Mouse (Mus musculus): ENCODE data around the gene Otoa. TPM values are rescaled to one million over a fixed set of nuclear protein-coding genes. Genes with fewer than 3 reads are reported as not detected.
A peak's percentile ranks its signal among the peaks of the same experiment; 100 is the strongest.

Otoa gene
- polyA plus RNA-seq, 2 experiments = 0.01 TPM; not detected in 1

GRCm38 (mm10) chr7:121107851-121108250, 26.4 kb downstream of the Otoa start:
- H3K4me3 ChIP-seq (ENCODE audit: insufficient read depth in 1 of 2, low read depth in 2 of 2, low read length in 2 of 2) = no peak overlapping the region
- no peaks in the 10 kb centered on the region for H3K27me3 ChIP-seq (ENCODE audit: control insufficient read depth, insufficient read depth, low read length)
- H3K36me3 ChIP-seq (replicated peaks; ENCODE audit: control insufficient read depth, insufficient read depth, low read depth) = no peaks in the 10 kb centered on the region
- H3K4me2 ChIP-seq (ENCODE audit: low read depth) = no peak overlapping the region
- WGBS (ENCODE audit: insufficient replicate concordance) = 51% methylated on average over 3 of the region's 3 CpGs
- DNase-seq (ENCODE audit: low read depth in 3 of 3, low spot score in 3 of 3) = no peak
- H3K27ac ChIP-seq = no peak overlapping the region
- H3K4me1 ChIP-seq (replicated peaks; ENCODE audit: control insufficient read depth in 2 of 2, insufficient read depth in 2 of 2, low read length in 1 of 2) = peaks cover 0 to 7% of the 10 kb centered on the region in 2 experiments; a peak in 3 of 4 replicates
- ATAC-seq (ENCODE audit: insufficient read depth) = no peak
- no peak for TF ChIP-seq CTCF (IDR thresholded peaks at IDR 0.05; ENCODE audit: low read depth)
- no peak for TF ChIP-seq EP300 (IDR thresholded peaks at IDR 0.05; ENCODE audit: low read depth)
- H3K9me3 ChIP-seq (ENCODE audit: control insufficient read depth, low read length) = no peaks in the 10 kb centered on the region
- H3K9ac ChIP-seq (replicated peaks) = no peak overlapping the region

- H3K9me3 ChIP-seq (ENCODE audit: control insufficient read depth, low read length) = no peaks in the 10 kb centered on the region
- DNase-seq (ENCODE audit: low read depth in 3 of 3, low spot score in 3 of 3) (no peak), ATAC-seq (ENCODE audit: insufficient read depth) (no peak)
- H3K27ac ChIP-seq = no peak overlapping the region
- no peak overlapping the region for H3K9ac ChIP-seq (replicated peaks)
- H3K36me3 ChIP-seq (replicated peaks; ENCODE audit: control insufficient read depth, insufficient read depth, low read depth) = no peaks in the 10 kb centered on the region
- H3K27me3 ChIP-seq (ENCODE audit: control insufficient read depth, insufficient read depth, low read length) = no peaks in the 10 kb centered on the region
- peaks cover 0 to 7% of the 10 kb centered on the region in 2 experiments; a peak in 3 of 4 replicates for H3K4me1 ChIP-seq (replicated peaks; ENCODE audit: control insufficient read depth in 2 of 2, insufficient read depth in 2 of 2, low read length in 1 of 2)
- no peak overlapping the region for H3K4me2 ChIP-seq (ENCODE audit: low read depth)
- no peak overlapping the region for H3K4me3 ChIP-seq (ENCODE audit: insufficient read depth in 1 of 2, low read depth in 2 of 2, low read length in 2 of 2)
- TF ChIP-seq CTCF (IDR thresholded peaks at IDR 0.05; ENCODE audit: low read depth) (no peak), EP300 (IDR thresholded peaks at IDR 0.05; ENCODE audit: low read depth) (no peak)
- WGBS (ENCODE audit: insufficient replicate concordance) = 22% methylated on average over 3 of the region's 3 CpGs
Measured at GRCm38 (mm10) chr7:121111321-121111720, 29.9 kb downstream of the Otoa start.

- TF ChIP-seq EP300 (IDR thresholded peaks at IDR 0.05; ENCODE audit: low read depth) (peak; percentile 51), CTCF (IDR thresholded peaks at IDR 0.05; ENCODE audit: low read depth) (no peak)
Measured at GRCm38 (mm10) chr7:121111762-121112161, 30.3 kb downstream of the Otoa start.

GRCm38 (mm10) chr7:121120143-121120818, 38.8 kb downstream of the Otoa start:
- DNase-seq (ENCODE audit: low read depth in 3 of 3, low spot score in 3 of 3) (peak; percentile 38 to 47 (median 39)), ATAC-seq (ENCODE audit: insufficient read depth) (no peak; the same call in 1 of the 2 replicates)
- Histone ChIP-seq H3K36me3 (replicated peaks; ENCODE audit: control insufficient read depth, insufficient read depth, low read depth) (no peaks in the 10 kb centered on the region), H3K4me2 (ENCODE audit: low read depth) (no peak overlapping the region), H3K9me3 (ENCODE audit: control insufficient read depth, low read length) (no peaks in the 10 kb centered on the region), H3K4me3 (ENCODE audit: insufficient read depth in 1 of 2, low read depth in 2 of 2, low read length in 2 of 2) (no peak overlapping the region), H3K9ac (replicated peaks) (no peak overlapping the region), H3K27me3 (ENCODE audit: control insufficient read depth, insufficient read depth, low read length) (no peaks in the 10 kb centered on the region), H3K4me1 (replicated peaks; ENCODE audit: control insufficient read depth in 2 of 2, insufficient read depth in 2 of 2, low read length in 1 of 2) (no peaks in the 10 kb centered on the region), H3K27ac (no peak overlapping the region)
- WGBS (ENCODE audit: insufficient replicate concordance) = 11% methylated on average over 10 of the region's 10 CpGs
- no peak for TF ChIP-seq EP300 (IDR thresholded peaks at IDR 0.05; ENCODE audit: low read depth)
- TF ChIP-seq CTCF (IDR thresholded peaks at IDR 0.05; ENCODE audit: low read depth) = peak; percentile 88

More at GRCm38 (mm10) chr7:121111762-121112161, 30.3 kb downstream of the Otoa start:
- Histone ChIP-seq H3K27ac (no peak overlapping the region), H3K9me3 (ENCODE audit: control insufficient read depth, low read length) (no peaks in the 10 kb centered on the region), H3K4me3 (ENCODE audit: insufficient read depth in 1 of 2, low read depth in 2 of 2, low read length in 2 of 2) (no peak overlapping the region), H3K36me3 (replicated peaks; ENCODE audit: control insufficient read depth, insufficient read depth, low read depth) (no peaks in the 10 kb centered on the region), H3K9ac (replicated peaks) (no peak overlapping the region), H3K27me3 (ENCODE audit: control insufficient read depth, insufficient read depth, low read length) (no peaks in the 10 kb centered on the region), H3K4me1 (replicated peaks; ENCODE audit: control insufficient read depth in 2 of 2, insufficient read depth in 2 of 2, low read length in 1 of 2) (peaks cover 0 to 7% of the 10 kb centered on the region in 2 experiments; a peak in 3 of 4 replicates), H3K4me2 (ENCODE audit: low read depth) (no peak overlapping the region)
- peak in 2 of 3 experiments; percentile 14 to 28 for DNase-seq (ENCODE audit: low read depth in 3 of 3, low spot score in 3 of 3)
- peak; percentile 71; the same call in 1 of the 2 replicates for ATAC-seq (ENCODE audit: insufficient read depth)
- 13% methylated on average over 3 of the region's 3 CpGs for WGBS (ENCODE audit: insufficient replicate concordance)

- no peak overlapping the region for H3K4me2 ChIP-seq (ENCODE audit: low read depth)
- ATAC-seq (ENCODE audit: insufficient read depth) = no peak
Measured at GRCm38 (mm10) chr7:121130837-121131236, 49.4 kb downstream of the Otoa start.

More at GRCm38 (mm10) chr7:121130837-121131236, 49.4 kb downstream of the Otoa start:
- TF ChIP-seq CTCF (IDR thresholded peaks at IDR 0.05; ENCODE audit: low read depth) (no peak), EP300 (IDR thresholded peaks at IDR 0.05; ENCODE audit: low read depth) (no peak)
- WGBS (ENCODE audit: insufficient replicate concordance) = 68% methylated on average over 2 of the region's 2 CpGs
- H3K4me1 ChIP-seq (replicated peaks; ENCODE audit: control insufficient read depth in 2 of 2, insufficient read depth in 2 of 2, low read length in 1 of 2) = no peaks in the 10 kb centered on the region
- no peaks in the 10 kb centered on the region for H3K27me3 ChIP-seq (ENCODE audit: control insufficient read depth, insufficient read depth, low read length)
- no peak for DNase-seq (ENCODE audit: low read depth in 3 of 3, low spot score in 3 of 3)
- no peak overlapping the region for H3K27ac ChIP-seq
- no peak overlapping the region for H3K9ac ChIP-seq (replicated peaks)
- H3K36me3 ChIP-seq (replicated peaks; ENCODE audit: control insufficient read depth, insufficient read depth, low read depth) = no peaks in the 10 kb centered on the region
- no peak overlapping the region for H3K4me3 ChIP-seq (ENCODE audit: insufficient read depth in 1 of 2, low read depth in 2 of 2, low read length in 2 of 2)
- no peaks in the 10 kb centered on the region for H3K9me3 ChIP-seq (ENCODE audit: control insufficient read depth, low read length)

All from liver, embryonic 14.5 days (tissue).